19 mouse cellular contexts compared by ENCODE assay signal in genomic region chr14:20368271-20368670, GRCm38 (mm10). TPM values are rescaled to one million over a fixed set of nuclear protein-coding genes. Genes with fewer than 3 reads are reported as not detected.
DNase-seq lines count a peak whose midpoint lies in the region; ATAC-seq and TF ChIP-seq lines count a peak whose summit lies in the region.
"Had no signal": no experiment of that assay in that cellular context is flagged by ENCODE, and none has a peak within 500 bp of the region (broad histone marks: within the 10 kb centered on the region; RNA-seq: fewer than 3 reads in every experiment).

No protein-coding gene starts in this region.

- TF ChIP-seq CTCF in lung, postnatal 0 days (IDR thresholded peaks at IDR 0.05) = peak; percentile 21
- TF ChIP-seq CTCF in E14TG2a.4 (conservative IDR thresholded peaks at IDR 0.05; ENCODE audit: low read length) (peak; percentile 55), MEL (IDR thresholded peaks at IDR 0.05 in 2 of 3, conservative IDR thresholded peaks at IDR 0.05 in 1 of 3; ENCODE audit: control insufficient read depth in 1 of 3, insufficient read depth in 1 of 3, low read depth in 2 of 3, low read length in 3 of 3, poor library complexity in 1 of 3, severe bottlenecking in 1 of 3) (peak in 2 of 3 experiments; percentile 40 to 41; a peak in 3 of 6 replicates)

- no peak for DNase-seq in lung, postnatal 0 days (ENCODE audit: low spot score)
- no peak for DNase-seq in lung, postnatal 10 days
- peak; percentile 55 for DNase-seq in MEL (ENCODE audit: low read depth, low spot score)
- peak; percentile 32 for DNase-seq in splenic B cell, adult 2 months (ENCODE audit: low read depth, low spot score)
- no peak for DNase-seq in cerebellum, adult 9-10 months
- DNase-seq: adrenal gland, adult 8-10 months; cerebellum, postnatal 14 days; embryo, embryonic 11 days; gastrocnemius, postnatal 25 days; kidney, adult 9 months; lung, postnatal 4 days; right cerebral cortex, adult 18-20 months had no signal

- H3K36me3 ChIP-seq in lung, postnatal 0 days (ENCODE audit: insufficient read depth, low read length) = peaks cover 20% of the 10 kb centered on the region; the same call in 1 of the 2 replicates
- H3K36me3 ChIP-seq in E14TG2a.4 (ENCODE audit: insufficient read depth, low read length) (peaks cover 43% of the 10 kb centered on the region), MEL (ENCODE audit: control insufficient read depth in 1 of 2, insufficient read depth in 2 of 2, low read length in 2 of 2) (peaks cover 0 to 15% of the 10 kb centered on the region in 2 experiments; a peak in 3 of 4 replicates)
- H3K36me3 ChIP-seq in splenic B cell, adult 2 months (ENCODE audit: control insufficient read depth, insufficient read depth, low read length, poor library complexity, severe bottlenecking) = peaks cover 17% of the 10 kb centered on the region; the same call in 1 of the 2 replicates
- H3K36me3 ChIP-seq in hindbrain, embryonic 16.5 days (ENCODE audit: control insufficient read depth, insufficient read depth, low read length) = peaks cover 25% of the 10 kb centered on the region

- no peaks in the 10 kb centered on the region for H3K79me2 ChIP-seq in MEL (ENCODE audit: control insufficient read depth, insufficient read depth, low read length, poor library complexity)

- TF ChIP-seq RAD21 in MEL (IDR thresholded peaks at IDR 0.05; ENCODE audit: low read depth, low read length) = no peak; the same call in 1 of the 2 replicates

- no peak for TF ChIP-seq POLR2A in MEL (IDR thresholded peaks at IDR 0.05; ENCODE audit: control insufficient read depth in 1 of 2, insufficient read depth in 1 of 2, low read depth in 1 of 2, low read length in 2 of 2, poor library complexity in 1 of 2)

- 94% methylated on average over 3 of the region's 3 CpGs for WGBS in lung, postnatal 0 days
- 95% methylated on average over 3 of the region's 3 CpGs for WGBS in hindbrain, embryonic 16.5 days

- no peak overlapping the region for H3K4me3 ChIP-seq in lung, postnatal 0 days (ENCODE audit: low read depth, low read length)
- H3K4me3 ChIP-seq in E14TG2a.4 (replicated peaks; ENCODE audit: low read length) (no peak overlapping the region), MEL (ENCODE audit: control insufficient read depth in 1 of 2, insufficient read depth in 1 of 2, low read depth in 2 of 2, low read length in 2 of 2) (no peak overlapping the region)
- H3K4me3 ChIP-seq in hindbrain, embryonic 16.5 days (ENCODE audit: low read length) = no peak overlapping the region
- H3K4me3 ChIP-seq: embryonic facial prominence, embryonic 15.5 days; hindbrain, embryonic 10.5 days; limb, embryonic 13.5 days had no signal

- H3K9ac ChIP-seq in lung, postnatal 0 days (replicated peaks; ENCODE audit: low read depth) = no peak overlapping the region
- H3K9ac ChIP-seq in MEL (ENCODE audit: control insufficient read depth, low read depth, low read length, poor library complexity, severe bottlenecking) = no peak overlapping the region
- no peak overlapping the region for H3K9ac ChIP-seq in hindbrain, embryonic 16.5 days (ENCODE audit: low read depth, low read length)
- H3K9ac ChIP-seq: embryonic facial prominence, embryonic 15.5 days; limb, embryonic 13.5 days had no signal

- no peak for TF ChIP-seq EP300 in lung, postnatal 0 days (IDR thresholded peaks at IDR 0.05)
- no peak for TF ChIP-seq EP300 in MEL (IDR thresholded peaks at IDR 0.05; ENCODE audit: low read depth in 1 of 2, low read length in 2 of 2)

- ATAC-seq in lung, postnatal 0 days = no peak
- no peak for ATAC-seq in hindbrain, embryonic 16.5 days
- ATAC-seq: CD4-positive, CD25-positive, alpha-beta regulatory T cell, adult 4 months; forebrain, embryonic 16.5 days had no signal

- no peak overlapping the region for H3K27ac ChIP-seq in lung, postnatal 0 days (ENCODE audit: low read length)
- no peak overlapping the region for H3K27ac ChIP-seq in MEL (ENCODE audit: control insufficient read depth, low read depth, low read length)
- H3K27ac ChIP-seq in hindbrain, embryonic 16.5 days (ENCODE audit: low read depth, low read length) = no peak overlapping the region
- H3K27ac ChIP-seq: embryonic facial prominence, embryonic 15.5 days; hindbrain, embryonic 10.5 days; limb, embryonic 13.5 days had no signal

- no peaks in the 10 kb centered on the region for H3K9me3 ChIP-seq in lung, postnatal 0 days (ENCODE audit: low read length)
- peaks cover 5% of the 10 kb centered on the region; the same call in 1 of the 2 replicates for H3K9me3 ChIP-seq in E14TG2a.4 (ENCODE audit: low read length)
- no peaks in the 10 kb centered on the region for H3K9me3 ChIP-seq in MEL (replicated peaks; ENCODE audit: insufficient read depth, low read length)
- H3K9me3 ChIP-seq in hindbrain, embryonic 16.5 days (ENCODE audit: control insufficient read depth, low read length) = no peaks in the 10 kb centered on the region
- H3K9me3 ChIP-seq: embryonic facial prominence, embryonic 15.5 days; hindbrain, embryonic 10.5 days; limb, embryonic 13.5 days had no signal

- no peaks in the 10 kb centered on the region for H3K27me3 ChIP-seq in lung, postnatal 0 days (replicated peaks; ENCODE audit: insufficient read depth, low read length)
- no peaks in the 10 kb centered on the region for H3K27me3 ChIP-seq in E14TG2a.4 (ENCODE audit: insufficient read depth, low read length)
- H3K27me3 ChIP-seq in MEL (ENCODE audit: control insufficient read depth in 1 of 2, insufficient read depth in 2 of 2, low read length in 2 of 2) = no peaks in the 10 kb centered on the region
- H3K27me3 ChIP-seq in splenic B cell, adult 2 months (ENCODE audit: control insufficient read depth, insufficient read depth, low read length, poor library complexity, severe bottlenecking) = no peaks in the 10 kb centered on the region
- no peaks in the 10 kb centered on the region for H3K27me3 ChIP-seq in hindbrain, embryonic 16.5 days (replicated peaks; ENCODE audit: control insufficient read depth, insufficient read depth, low read length)
- H3K27me3 ChIP-seq: embryonic facial prominence, embryonic 15.5 days; limb, embryonic 13.5 days had no signal

- no peaks in the 10 kb centered on the region for H3K4me1 ChIP-seq in lung, postnatal 0 days (ENCODE audit: insufficient read depth, low read depth, low read length)
- peaks cover 8% of the 10 kb centered on the region; the same call in 1 of the 2 replicates for H3K4me1 ChIP-seq in E14TG2a.4 (replicated peaks; ENCODE audit: low read depth, low read length)
- peaks cover 5% of the 10 kb centered on the region in 2 experiments; a peak in 3 of 4 replicates for H3K4me1 ChIP-seq in MEL (ENCODE audit: control insufficient read depth in 1 of 2, insufficient read depth in 2 of 2, low read length in 2 of 2)
- no peaks in the 10 kb centered on the region for H3K4me1 ChIP-seq in hindbrain, embryonic 16.5 days (ENCODE audit: control insufficient read depth, insufficient read depth, low read depth, low read length)
- H3K4me1 ChIP-seq: embryonic facial prominence, embryonic 15.5 days; hindbrain, embryonic 10.5 days; limb, embryonic 13.5 days had no signal

- H3K4me2 ChIP-seq in lung, postnatal 0 days (replicated peaks; ENCODE audit: low read depth, low read length) = no peak overlapping the region
- H3K4me2 ChIP-seq in hindbrain, embryonic 16.5 days (ENCODE audit: low read length) = no peak overlapping the region
- H3K4me2 ChIP-seq: embryonic facial prominence, embryonic 15.5 days; limb, embryonic 13.5 days had no signal

TF ChIP-seq in MEL, 35 proteins besides CTCF, POLR2A, EP300 and RAD21 (continues in another document):
- TF ChIP-seq ETS1 (IDR thresholded peaks at IDR 0.05; ENCODE audit: low read depth, low read length) = no peak
- TF ChIP-seq GATA1 (IDR thresholded peaks at IDR 0.05; ENCODE audit: low read depth, low read length) = no peak
- no peak for TF ChIP-seq NELFE (IDR thresholded peaks at IDR 0.05; ENCODE audit: low read depth, low read length)
- no peak for TF ChIP-seq CHD2 (IDR thresholded peaks at IDR 0.05; ENCODE audit: low read length)
- TF ChIP-seq MAX (IDR thresholded peaks at IDR 0.05; ENCODE audit: low read length) = no peak
- TF ChIP-seq ELF1 (IDR thresholded peaks at IDR 0.05; ENCODE audit: low read depth, low read length) = no peak
- TF ChIP-seq USF1 (IDR thresholded peaks at IDR 0.05; ENCODE audit: low read depth, low read length) = no peak
- TF ChIP-seq MYC (IDR thresholded peaks at IDR 0.05; ENCODE audit: low read depth, low read length) = no peak
- TF ChIP-seq JUND (IDR thresholded peaks at IDR 0.05; ENCODE audit: low read depth, low read length) = no peak
- no peak for TF ChIP-seq GABPA (IDR thresholded peaks at IDR 0.05; ENCODE audit: low read depth, low read length)
- TF ChIP-seq SIN3A (IDR thresholded peaks at IDR 0.05; ENCODE audit: low read length) = no peak
- no peak for TF ChIP-seq MYB (IDR thresholded peaks at IDR 0.05; ENCODE audit: low read depth, low read length)
- no peak for TF ChIP-seq RCOR1 (IDR thresholded peaks at IDR 0.05; ENCODE audit: low read depth, low read length)

RNA-seq across cellular contexts. Expression of gene Fam149b, which starts 20.3 kb away (rescaled TPM):
- 14.7 and 16.9 TPM in 2 replicates for polyA plus RNA-seq in lung, postnatal 0 days (2015; fragmentation: Nextera tagmentation; extraction: Ambion mirVana)
- total RNA-seq in MEL (2012; rRNA removed) = 16.1 and 18.9 TPM in 2 replicates
- polyA plus RNA-seq in MEL (2012; ENCODE audit: insufficient read depth in 1 of 2, insufficient read length in 2 of 2, low read depth in 1 of 2, low replicate concordance in 2 of 2, missing spikeins in 1 of 2) = 10 to 100 TPM in 1 of 2 experiments, not detected in 1; 25.8 TPM
- 40.1 and 40.4 TPM in 2 replicates for polyA plus RNA-seq in hindbrain, embryonic 16.5 days (2015; fragmentation: Nextera tagmentation; extraction: Ambion mirVana)

RNA-seq across cellular contexts. Expression of gene Ecd, which starts 20.4 kb away (rescaled TPM):
- 19.0 and 19.1 TPM in 2 replicates for polyA plus RNA-seq in lung, postnatal 0 days (2015; fragmentation: Nextera tagmentation; extraction: Ambion mirVana)
- 58.8 and 64.9 TPM in 2 replicates for total RNA-seq in MEL (2012; rRNA removed)
- polyA plus RNA-seq in MEL (2012; ENCODE audit: insufficient read depth in 1 of 2, insufficient read length in 2 of 2, low read depth in 1 of 2, low replicate concordance in 2 of 2, missing spikeins in 1 of 2) = 10 to 100 TPM in 1 of 2 experiments, not detected in 1; 72.2 TPM
- 46.5 and 52.5 TPM in 2 replicates for polyA plus RNA-seq in hindbrain, embryonic 16.5 days (2015; fragmentation: Nextera tagmentation; extraction: Ambion mirVana)

RNA-seq across cellular contexts. Expression of gene Dnajc9, which starts 20.4 kb away (rescaled TPM):
- 34.7 and 37.9 TPM in 2 replicates for polyA plus RNA-seq in lung, postnatal 0 days (2015; fragmentation: Nextera tagmentation; extraction: Ambion mirVana)
- 125 and 138 TPM in 2 replicates for total RNA-seq in MEL (2012; rRNA removed)
- polyA plus RNA-seq in MEL (2012; ENCODE audit: insufficient read depth in 1 of 2, insufficient read length in 2 of 2, low read depth in 1 of 2, low replicate concordance in 2 of 2, missing spikeins in 1 of 2) = 100 to 1,000 TPM; 114 to 385 TPM
- 129 and 131 TPM in 2 replicates for polyA plus RNA-seq in hindbrain, embryonic 16.5 days (2015; fragmentation: Nextera tagmentation; extraction: Ambion mirVana)

RNA-seq across cellular contexts. Expression of gene Mrps16, which starts 25.2 kb away (rescaled TPM):
- 58.5 and 64.4 TPM in 2 replicates for polyA plus RNA-seq in lung, postnatal 0 days (2015; fragmentation: Nextera tagmentation; extraction: Ambion mirVana)
- total RNA-seq in MEL (2012; rRNA removed) = 119 and 132 TPM in 2 replicates
- polyA plus RNA-seq in MEL (2012; ENCODE audit: insufficient read depth in 1 of 2, insufficient read length in 2 of 2, low read depth in 1 of 2, low replicate concordance in 2 of 2, missing spikeins in 1 of 2) = 100 to 1,000 TPM in 1 of 2 experiments, not detected in 1; 112 TPM
- 64.7 and 68.0 TPM in 2 replicates for polyA plus RNA-seq in hindbrain, embryonic 16.5 days (2015; fragmentation: Nextera tagmentation; extraction: Ambion mirVana)

Comparison
In these comparisons a context has a peak if more than half of its experiments do, and no peak if none do; other contexts are left out.
1. DNase-seq: peak in MEL (single experiment) and splenic B cell, adult 2 months (single experiment); none in lung, postnatal 0 days (single experiment), lung, postnatal 10 days (single experiment) and cerebellum, adult 9-10 months (single experiment).
2. Peak in every context shown above with its lines, with median percentiles within 50 percentile points of each other: CTCF ChIP-seq.